Mouse (Mus musculus): ENCODE measurements around the gene Kcnc4. TPM values are rescaled to one million over a fixed set of nuclear protein-coding genes. Genes with fewer than 3 reads are reported as not detected.

Gene Kcnc4
- 24.1 and 24.4 TPM in 2 replicates for polyA plus RNA-seq (2015; fragmentation: Nextera tagmentation; extraction: Ambion mirVana)

GRCm38 (mm10) chr3:107459196-107459772 lies at the start of gene Kcnc4:
TSS of gene Kcnc4 (minus strand) at chr3:107459552.

Other genes with a start within 250 kb of the Kcnc4 start
- 0.19 TPM in 1 of 2 replicates, not detected in the other for gene Cym, start 237.8 kb downstream of the Kcnc4 start, polyA plus RNA-seq (2015; fragmentation: Nextera tagmentation; extraction: Ambion mirVana)
- not detected in 2 replicates for gene A630076J17Rik, start 228.9 kb downstream of the Kcnc4 start, polyA plus RNA-seq (2015; fragmentation: Nextera tagmentation; extraction: Ambion mirVana)
- 0.21 TPM in 1 of 2 replicates, not detected in the other for gene Prok1, start 219.8 kb downstream of the Kcnc4 start, polyA plus RNA-seq (2015; fragmentation: Nextera tagmentation; extraction: Ambion mirVana)
- gene Lamtor5, start 180.7 kb downstream of the Kcnc4 start, polyA plus RNA-seq (2015; fragmentation: Nextera tagmentation; extraction: Ambion mirVana): 179 TPM in 2 replicates
- 2.3 and 2.5 TPM in 2 replicates for gene Slc16a4, start 168.3 kb downstream of the Kcnc4 start, polyA plus RNA-seq (2015; fragmentation: Nextera tagmentation; extraction: Ambion mirVana)
- 5.7 and 5.8 TPM in 2 replicates for gene Rbm15, start 125.9 kb downstream of the Kcnc4 start, polyA plus RNA-seq (2015; fragmentation: Nextera tagmentation; extraction: Ambion mirVana)
- 18.3 and 21.4 TPM in 2 replicates for gene Slc6a17, start 58.5 kb upstream of the Kcnc4 start, polyA plus RNA-seq (2015; fragmentation: Nextera tagmentation; extraction: Ambion mirVana)
- gene Ubl4b, start 95.5 kb upstream of the Kcnc4 start, polyA plus RNA-seq (2015; fragmentation: Nextera tagmentation; extraction: Ambion mirVana): not detected in 2 replicates
- not detected in 2 replicates for gene Alx3, start 135.5 kb upstream of the Kcnc4 start, polyA plus RNA-seq (2015; fragmentation: Nextera tagmentation; extraction: Ambion mirVana)
- not detected in 2 replicates for gene Gm10961, start 171.8 kb upstream of the Kcnc4 start, polyA plus RNA-seq (2015; fragmentation: Nextera tagmentation; extraction: Ambion mirVana)
- 93.6 and 101 TPM in 2 replicates for gene Strip1, start 172.1 kb upstream of the Kcnc4 start, polyA plus RNA-seq (2015; fragmentation: Nextera tagmentation; extraction: Ambion mirVana)
- gene Ahcyl1, start 237.0 kb upstream of the Kcnc4 start, polyA plus RNA-seq (2015; fragmentation: Nextera tagmentation; extraction: Ambion mirVana): 153 and 158 TPM in 2 replicates